Mouse (Mus musculus) testis, adult 2 months (tissue): ENCODE results near the gene Gm42669.

Experiments
- CTCF ChIP-seq: fragments of 200-500 bp; IDR thresholded peaks from 2 replicates; pipeline ENCODE4 v1.5.1; 2012; ENCODE audit warnings: low read depth, mild to moderate bottlenecking, inconsistent platforms, low read length, moderate library complexity; ENCODE audit not compliant: control insufficient read depth, insufficient read depth, insufficient replicate concordance
- POLR2A ChIP-seq: fragments of 200-500 bp; IDR thresholded peaks from 2 replicates; pipeline ENCODE4 v1.6.1; 2012; ENCODE audit warnings: low read depth, mild to moderate bottlenecking, inconsistent platforms, low read length, moderate library complexity; ENCODE audit not compliant: control insufficient read depth

- no peak for TF ChIP-seq CTCF
- no peak for TF ChIP-seq POLR2A
These were observed 16.4 kb upstream of the Gm42669 start for GRCm38 (mm10) chr5:107491036-107491435.
